In genomic region chr15:100633341-100633740, GRCm38 (mm10) we compare ENCODE assay signal across 20 mouse cellular contexts. TPM values are rescaled to one million over a fixed set of nuclear protein-coding genes. Genes with fewer than 3 reads are reported as not detected.
DNase-seq lines count a peak whose midpoint lies in the region; ATAC-seq and TF ChIP-seq lines count a peak whose summit lies in the region.
"Had no signal": no experiment of that assay in that cellular context is flagged by ENCODE, and none has a peak within 500 bp of the region (broad histone marks: within the 10 kb centered on the region; RNA-seq: fewer than 3 reads in every experiment).

No protein-coding gene starts in this region.

- 70% methylated on average over 10 of the region's 10 CpGs for WGBS in liver, postnatal 0 days (ENCODE audit: insufficient replicate concordance)
- WGBS in liver, embryonic 12.5 days (ENCODE audit: insufficient replicate concordance): 78% methylated on average over 10 of the region's 10 CpGs
- WGBS in small intestine, adult 2 months: 20% methylated on average over 10 of the region's 10 CpGs

- no peak for DNase-seq in gastrocnemius, adult 2 months
- no peak for DNase-seq in gastrocnemius, adult 8-10 months (ENCODE audit: low spot score in 2 of 2)
- no peak for DNase-seq in liver, postnatal 0 days
- DNase-seq in urinary bladder, postnatal 25 days (ENCODE audit: low spot score): no peak
- DNase-seq in adipocyte (ENCODE audit: low spot score): no peak
- DNase-seq: adrenal gland, postnatal 14 days; cerebellum, adult 18-20 months; heart, postnatal 36 days; layer of hippocampus, postnatal 36 days; right cerebral cortex, postnatal 25 days; thymus, postnatal 14 days had no signal

- no peak for TF ChIP-seq POLR2A in small intestine, adult 2 months (IDR thresholded peaks at IDR 0.05; ENCODE audit: low read depth, low read length)

- H3K27me3 ChIP-seq in liver, postnatal 0 days (ENCODE audit: insufficient read depth, low read length): peaks cover 16% of the 10 kb centered on the region
- peaks cover 71% of the 10 kb centered on the region for H3K27me3 ChIP-seq in liver, embryonic 12.5 days (replicated peaks)
- no peaks in the 10 kb centered on the region for H3K27me3 ChIP-seq in small intestine, adult 2 months (ENCODE audit: control insufficient read depth, insufficient read depth, low read length)

- no peaks in the 10 kb centered on the region for H3K9me3 ChIP-seq in liver, postnatal 0 days (ENCODE audit: low read length)
- no peaks in the 10 kb centered on the region for H3K9me3 ChIP-seq in liver, embryonic 12.5 days (replicated peaks)
- H3K9me3 ChIP-seq: forebrain, embryonic 15.5 days; heart, embryonic 12.5 days; hindbrain, embryonic 15.5 days; limb, embryonic 15.5 days; neural tube, embryonic 13.5 days had no signal

- H3K27ac ChIP-seq in gastrocnemius, adult 2 months: no peak overlapping the region; the same call in 1 of the 2 replicates
- H3K27ac ChIP-seq in liver, postnatal 0 days (ENCODE audit: low read depth): 0 out of 2 replicates have a peak overlapping the region, but pooled peaks have one; percentile 75
- H3K27ac ChIP-seq in liver, embryonic 12.5 days: no peak overlapping the region
- peak overlapping the region; percentile 32 for H3K27ac ChIP-seq in brown adipose tissue, adult 24 weeks (replicated peaks; ENCODE audit: low read depth, low read length)
- peak overlapping the region; percentile 81 for H3K27ac ChIP-seq in small intestine, adult 2 months (ENCODE audit: insufficient read depth, low read depth, low read length)
- H3K27ac ChIP-seq: forebrain, embryonic 15.5 days; hindbrain, embryonic 15.5 days; limb, embryonic 15.5 days; neural tube, embryonic 13.5 days had no signal

- intact Hi-C loops in gastrocnemius, adult 2 months (cut with DNase I): no loop called here

- peak overlapping the region; percentile 13; the same call in 1 of the 2 replicates for H3K4me3 ChIP-seq in gastrocnemius, adult 2 months
- no peak overlapping the region for H3K4me3 ChIP-seq in liver, postnatal 0 days (ENCODE audit: low read depth, low read length)
- no peak overlapping the region for H3K4me3 ChIP-seq in liver, embryonic 12.5 days
- H3K4me3 ChIP-seq in brown adipose tissue, adult 24 weeks (ENCODE audit: insufficient read depth, low read depth, low read length): no peak overlapping the region
- H3K4me3 ChIP-seq in small intestine, adult 2 months (ENCODE audit: low read depth, low read length): peak overlapping the region; percentile 50
- H3K4me3 ChIP-seq: erythroblast, embryonic 14.5 days; forebrain, embryonic 15.5 days; heart, embryonic 12.5 days; hindbrain, embryonic 15.5 days; limb, embryonic 15.5 days; neural tube, embryonic 13.5 days had no signal

- H3K4me1 ChIP-seq in liver, postnatal 0 days (ENCODE audit: insufficient read depth): peaks cover 38% of the 10 kb centered on the region
- H3K4me1 ChIP-seq in liver, embryonic 12.5 days: peaks cover 49% of the 10 kb centered on the region
- H3K4me1 ChIP-seq in brown adipose tissue, adult 24 weeks (ENCODE audit: control insufficient read depth, insufficient read depth, insufficient read length, low read length): peaks cover 23% of the 10 kb centered on the region
- peaks cover 14% of the 10 kb centered on the region for H3K4me1 ChIP-seq in small intestine, adult 2 months (ENCODE audit: control insufficient read depth, insufficient read depth, insufficient read length, low read length)

- no peak overlapping the region for H3K9ac ChIP-seq in liver, postnatal 0 days (replicated peaks)
- no peak overlapping the region for H3K9ac ChIP-seq in liver, embryonic 12.5 days
- H3K9ac ChIP-seq: forebrain, embryonic 15.5 days; heart, embryonic 12.5 days; hindbrain, embryonic 15.5 days; limb, embryonic 15.5 days; neural tube, embryonic 13.5 days had no signal

- no peak for TF ChIP-seq EP300 in liver, postnatal 0 days (IDR thresholded peaks at IDR 0.05; ENCODE audit: low read depth)

- no peak overlapping the region for H3K4me2 ChIP-seq in liver, postnatal 0 days (ENCODE audit: low read depth, low read length)
- no peak overlapping the region for H3K4me2 ChIP-seq in liver, embryonic 12.5 days
- H3K4me2 ChIP-seq: forebrain, embryonic 15.5 days; heart, embryonic 12.5 days; hindbrain, embryonic 15.5 days; limb, embryonic 15.5 days; neural tube, embryonic 13.5 days had no signal

- no peak for TF ChIP-seq CTCF in gastrocnemius, adult 2 months (IDR thresholded peaks at IDR 0.05)
- no peak for TF ChIP-seq CTCF in liver, postnatal 0 days (IDR thresholded peaks at IDR 0.05; ENCODE audit: low read depth)
- no peak for TF ChIP-seq CTCF in small intestine, adult 2 months (IDR thresholded peaks at IDR 0.05; ENCODE audit: extremely low read depth, insufficient read length, insufficient replicate concordance, low read depth, low read length)

- H3K36me3 ChIP-seq in liver, postnatal 0 days (replicated peaks; ENCODE audit: insufficient read depth, low read length): no peaks in the 10 kb centered on the region
- H3K36me3 ChIP-seq in liver, embryonic 12.5 days: no peaks in the 10 kb centered on the region
- peaks cover 6% of the 10 kb centered on the region; the same call in 1 of the 2 replicates for H3K36me3 ChIP-seq in small intestine, adult 2 months (ENCODE audit: control insufficient read depth, insufficient read depth, low read length)
- H3K36me3 ChIP-seq: forebrain, embryonic 15.5 days; heart, embryonic 12.5 days; hindbrain, embryonic 15.5 days; limb, embryonic 15.5 days; neural tube, embryonic 13.5 days had no signal

- no peak for ATAC-seq in liver, postnatal 0 days
- ATAC-seq in liver, embryonic 12.5 days: no peak
- ATAC-seq: forebrain, embryonic 15.5 days had no signal

RNA-seq across cellular contexts. Expression of gene Smagp, which starts 3.4 kb away (rescaled TPM):
- total RNA-seq in gastrocnemius, adult 2 months (2021): 1 to 10 TPM; 1.9 to 3.5 TPM
- 1 to 10 TPM; 1.6 to 4.0 (median 2.1) TPM for total RNA-seq in gastrocnemius, adult 8-10 months (2022)
- polyA plus RNA-seq in liver, postnatal 0 days (2015; fragmentation: Nextera tagmentation; extraction: Ambion mirVana): 21.7 and 24.8 TPM in 2 replicates
- 10.5 and 11.4 TPM in 2 replicates for polyA plus RNA-seq in liver, embryonic 12.5 days (2016; fragmentation: Nextera tagmentation; extraction: Ambion mirVana)
- polyA plus RNA-seq in brown adipose tissue, adult 24 weeks (2012; ENCODE audit: insufficient read depth, insufficient read length, missing spikeins): 25.6 and 29.4 TPM in 2 replicates
- polyA plus RNA-seq in small intestine, adult 2 months (2012; rRNA removed): 154 and 384 TPM in 2 replicates

RNA-seq across cellular contexts. Expression of gene Dazap2, which starts 18.2 kb away (rescaled TPM):
- 10 to 100 TPM; 61.3 to 72.4 TPM for total RNA-seq in gastrocnemius, adult 2 months (2021)
- total RNA-seq in gastrocnemius, adult 8-10 months (2022): 10 to 100 TPM; 54.7 to 69.4 (median 57.5) TPM
- 145 and 146 TPM in 2 replicates for polyA plus RNA-seq in liver, postnatal 0 days (2015; fragmentation: Nextera tagmentation; extraction: Ambion mirVana)
- polyA plus RNA-seq in liver, embryonic 12.5 days (2016; fragmentation: Nextera tagmentation; extraction: Ambion mirVana): 163 and 167 TPM in 2 replicates
- polyA plus RNA-seq in brown adipose tissue, adult 24 weeks (2012; ENCODE audit: insufficient read depth, insufficient read length, missing spikeins): 128 and 130 TPM in 2 replicates
- 597 and 1,087 TPM in 2 replicates for polyA plus RNA-seq in small intestine, adult 2 months (2012; rRNA removed)

RNA-seq across cellular contexts. Expression of gene Pou6f1, which starts 33.6 kb away (rescaled TPM):
- total RNA-seq in gastrocnemius, adult 2 months (2021): 10 to 100 TPM; 12.9 to 13.1 TPM
- total RNA-seq in gastrocnemius, adult 8-10 months (2022): 10 to 100 TPM; 14.7 to 16.6 (median 16.2) TPM
- 0.74 and 0.79 TPM in 2 replicates for polyA plus RNA-seq in liver, postnatal 0 days (2015; fragmentation: Nextera tagmentation; extraction: Ambion mirVana)
- 0.41 and 0.45 TPM in 2 replicates for polyA plus RNA-seq in liver, embryonic 12.5 days (2016; fragmentation: Nextera tagmentation; extraction: Ambion mirVana)
- polyA plus RNA-seq in brown adipose tissue, adult 24 weeks (2012; ENCODE audit: insufficient read depth, insufficient read length, missing spikeins): 9.6 and 16.4 TPM in 2 replicates
- 7.2 and 12.0 TPM in 2 replicates for polyA plus RNA-seq in small intestine, adult 2 months (2012; rRNA removed)

RNA-seq across cellular contexts. Expression of gene Bin2, which starts 36.0 kb away (rescaled TPM):
- total RNA-seq in gastrocnemius, adult 2 months (2021): under 1 TPM in 1 of 2 experiments, not detected in 1; 0.69 TPM
- under 1 TPM in 2 of 4 experiments, not detected in 2; 0.36 to 0.40 TPM for total RNA-seq in gastrocnemius, adult 8-10 months (2022)
- 16.2 and 20.3 TPM in 2 replicates for polyA plus RNA-seq in liver, postnatal 0 days (2015; fragmentation: Nextera tagmentation; extraction: Ambion mirVana)
- polyA plus RNA-seq in liver, embryonic 12.5 days (2016; fragmentation: Nextera tagmentation; extraction: Ambion mirVana): 40.5 and 40.6 TPM in 2 replicates
- 0.79 and 1.4 TPM in 2 replicates for polyA plus RNA-seq in brown adipose tissue, adult 24 weeks (2012; ENCODE audit: insufficient read depth, insufficient read length, missing spikeins)
- 6.6 and 13.0 TPM in 2 replicates for polyA plus RNA-seq in small intestine, adult 2 months (2012; rRNA removed)

RNA-seq across cellular contexts. Expression of gene Cela1, which starts 54.4 kb away (rescaled TPM):
- total RNA-seq in gastrocnemius, adult 2 months (2021): not detected
- total RNA-seq in gastrocnemius, adult 8-10 months (2022): under 1 TPM in 1 of 4 experiments, not detected in 3; 0.35 TPM
- 29.5 and 31.5 TPM in 2 replicates for polyA plus RNA-seq in liver, postnatal 0 days (2015; fragmentation: Nextera tagmentation; extraction: Ambion mirVana)
- 8.7 and 11.0 TPM in 2 replicates for polyA plus RNA-seq in liver, embryonic 12.5 days (2016; fragmentation: Nextera tagmentation; extraction: Ambion mirVana)
- polyA plus RNA-seq in brown adipose tissue, adult 24 weeks (2012; ENCODE audit: insufficient read depth, insufficient read length, missing spikeins): 19.3 and 22.2 TPM in 2 replicates
- polyA plus RNA-seq in small intestine, adult 2 months (2012; rRNA removed): 55.9 and 26,246 TPM in 2 replicates

Comparison
In these comparisons a context has a peak if more than half of its experiments do, and no peak if none do; other contexts are left out.
1. H3K27ac ChIP-seq: peak in liver, postnatal 0 days (single experiment), brown adipose tissue, adult 24 weeks (single experiment) and small intestine, adult 2 months (single experiment); none in gastrocnemius, adult 2 months (single experiment) and liver, embryonic 12.5 days (single experiment).
2. H3K4me3 ChIP-seq: peak in gastrocnemius, adult 2 months (single experiment) and small intestine, adult 2 months (single experiment); none in liver, postnatal 0 days (single experiment), liver, embryonic 12.5 days (single experiment) and brown adipose tissue, adult 24 weeks (single experiment).